Mouse (Mus musculus) kidney, adult 11 months (tissue): ENCODE results near the gene Gm49661.

ENCODE experiments used
- DNase-seq: peaks from one replicate; pipeline ENCODE4 v3.0.0; 2022

Gene Gm49661

DNA sequence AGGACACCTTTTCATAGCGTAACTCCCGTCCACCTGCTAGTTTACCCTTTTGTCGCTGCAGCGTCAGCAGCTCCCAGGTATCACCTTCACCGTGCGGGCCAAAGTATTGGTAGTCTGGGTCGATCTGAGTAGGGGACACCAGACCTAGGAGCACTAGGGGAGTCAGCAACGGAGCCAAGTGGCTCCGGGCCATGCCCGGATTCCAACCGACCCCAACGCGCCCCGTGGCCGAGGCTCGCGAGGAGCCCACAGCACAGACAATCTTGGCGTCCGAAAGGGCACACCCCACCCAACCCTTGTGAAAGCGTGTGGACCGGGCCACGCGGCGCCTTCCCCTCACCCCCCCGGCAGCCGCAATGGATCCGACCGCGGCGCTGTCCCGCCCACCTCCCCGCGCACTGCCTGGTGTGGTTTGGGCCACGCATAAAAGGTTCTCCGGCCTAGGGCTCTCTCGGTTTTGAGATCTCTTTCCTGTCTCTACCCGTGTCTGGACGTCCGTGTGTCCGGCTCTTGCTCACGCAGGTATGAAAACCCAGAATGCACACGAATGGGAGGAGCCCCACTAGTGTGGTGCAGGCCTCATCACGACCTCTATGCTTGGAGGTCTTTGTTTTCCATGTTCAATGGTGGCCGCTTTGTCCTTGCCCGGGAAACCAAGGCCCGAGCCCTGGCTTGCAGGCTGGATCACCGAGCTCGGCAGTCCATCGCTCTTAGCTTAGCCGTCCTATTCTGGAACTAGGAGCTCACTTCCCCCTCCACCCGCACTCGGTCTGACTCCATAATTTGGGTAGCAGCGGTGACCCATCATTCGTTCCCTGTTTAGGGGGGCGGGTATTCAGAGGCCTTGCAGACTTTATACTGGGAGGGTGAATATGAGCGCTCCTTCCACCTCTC is at the start of gene Gm49661, which contains the start of the genes Prdx2 and Rnaseh2a:
Gene Gm49661, minus strand, starts transcription at position 193 of the 894 bp plus-strand sequence.
Gene Prdx2, plus strand, starts transcription at position 347 of the 894 bp plus-strand sequence.
Gene Rnaseh2a, minus strand, starts transcription at position 527 of the 894 bp plus-strand sequence.
- peak; percentile 69 for DNase-seq

GRCm38 (mm10) chr8:85017209-85017608 is 48.0 kb upstream of the Gm49661 start:
- no peak for DNase-seq

DNA sequence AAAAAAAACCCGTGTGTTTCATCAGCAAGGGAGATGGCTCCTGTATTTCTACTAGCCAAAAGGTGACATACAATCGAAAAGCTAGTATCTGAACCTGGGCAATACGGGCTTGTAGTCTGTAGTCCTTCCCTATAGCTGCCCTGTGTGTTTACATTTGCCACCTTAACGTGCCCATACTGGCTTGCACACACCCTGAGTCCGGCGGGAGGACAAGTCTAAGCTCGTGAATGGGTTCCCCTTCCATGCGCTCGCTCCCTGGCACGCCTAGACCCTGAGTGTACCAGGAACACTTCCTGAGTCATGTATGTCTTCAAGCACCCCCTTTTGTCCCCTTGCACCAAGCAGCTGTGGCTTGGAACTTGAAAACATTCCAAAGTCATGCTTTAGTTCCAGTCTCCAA is 47.5 kb upstream of the Gm49661 start:
- DNase-seq, result no peak

DNA sequence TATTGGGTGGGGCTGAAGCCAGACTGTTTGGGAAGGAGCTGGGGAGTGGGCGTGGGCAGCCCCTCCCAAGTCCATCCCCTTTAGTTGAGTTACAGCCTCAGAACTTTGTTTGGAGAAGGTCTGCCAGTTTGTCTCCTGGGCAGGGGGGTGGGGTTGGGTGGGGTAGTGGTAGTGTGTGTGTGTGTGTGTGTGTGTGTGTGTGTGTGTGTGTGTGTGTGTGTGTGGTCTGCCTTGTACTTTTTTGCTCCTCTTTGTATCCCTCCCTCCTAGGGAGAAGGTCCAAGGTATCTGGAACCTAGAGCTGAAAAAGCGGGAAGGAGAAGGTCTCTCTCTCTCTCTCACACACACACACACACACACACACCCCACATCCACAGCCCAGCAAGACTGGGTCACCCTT is 45.2 kb upstream of the Gm49661 start, which contains the start of gene Best2:
Gene Best2, minus strand, starts transcription at position 101 of the 400 bp plus-strand sequence.
- DNase-seq, result no peak

DNA sequence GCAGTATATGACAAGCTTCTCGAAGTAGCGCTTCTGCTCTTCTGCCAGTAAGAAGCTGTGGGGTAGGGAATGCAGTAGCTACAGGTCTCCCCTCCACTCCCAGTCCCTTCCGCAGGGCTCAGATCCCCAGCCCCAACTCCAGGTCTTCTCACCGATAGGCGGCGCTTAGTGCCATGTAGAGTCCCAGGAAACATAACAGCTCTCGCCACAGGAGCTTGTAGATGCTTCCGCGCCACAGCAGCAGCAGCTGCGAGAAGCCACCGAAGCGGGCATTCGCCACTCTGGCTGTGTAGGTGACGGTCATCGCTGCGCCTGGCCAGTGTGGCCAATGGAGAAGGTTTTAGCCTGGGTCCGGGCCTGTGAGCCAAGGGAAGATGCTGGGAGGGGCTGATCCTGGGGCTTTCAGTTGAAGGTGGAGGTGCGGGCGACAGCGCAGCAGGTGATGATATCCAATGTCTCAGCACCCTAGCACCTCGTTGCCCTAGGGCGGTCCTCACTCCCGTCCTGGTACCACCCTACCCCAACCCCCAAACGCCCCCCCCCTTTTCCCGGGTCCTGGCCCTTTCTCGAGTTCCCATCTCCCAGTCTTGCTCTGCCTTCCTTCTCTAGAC is 44.1 kb upstream of the Gm49661 start:
- peak; percentile 73 for DNase-seq

DNA sequence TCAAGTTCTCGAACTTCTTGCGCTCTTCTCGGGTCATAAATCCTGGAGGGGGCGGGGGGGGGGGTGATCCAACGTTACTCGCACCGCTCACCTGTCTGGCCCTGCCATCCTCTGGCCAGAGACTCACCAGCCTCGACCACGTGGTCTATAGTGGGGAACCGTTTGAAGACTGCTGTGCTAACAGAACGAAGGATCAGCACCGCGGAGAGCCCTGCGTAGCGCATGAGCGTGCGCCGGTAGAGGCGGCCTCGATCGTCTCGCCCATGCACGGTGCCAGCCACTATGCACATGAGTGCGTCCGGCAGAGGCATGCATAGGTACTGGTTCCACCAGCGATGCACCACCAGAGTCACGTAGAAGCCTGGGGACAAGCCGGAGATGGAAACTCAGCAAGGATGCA is 42.0 kb upstream of the Gm49661 start:
- DNase-seq, result no peak

DNA sequence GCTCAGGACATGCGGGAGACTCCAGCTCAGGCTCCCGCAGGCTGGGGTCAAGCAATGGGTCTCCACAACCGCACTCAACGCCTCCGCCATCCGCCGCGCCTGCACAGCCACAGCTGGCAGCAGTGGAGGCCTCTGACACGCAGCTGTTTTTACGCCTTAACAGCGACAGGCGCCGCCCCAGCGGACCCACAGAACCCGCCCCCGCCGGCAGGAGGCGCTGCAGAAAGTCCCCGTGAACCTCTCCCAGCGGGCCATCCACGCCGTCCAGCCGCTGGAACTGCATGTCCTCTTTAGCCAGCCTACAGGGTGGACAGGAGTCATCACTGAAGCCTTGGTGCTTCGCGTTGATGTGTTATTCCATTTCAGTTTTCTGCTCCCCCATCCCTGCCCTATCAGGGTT is 38.5 kb upstream of the Gm49661 start:
- no peak for DNase-seq

GRCm38 (mm10) chr8:84997649-84998295 is 28.5 kb upstream of the Gm49661 start:
- DNase-seq, result peak; percentile 77

- no peak for DNase-seq
Measured at GRCm38 (mm10) chr8:84996978-84997377, 27.7 kb upstream of the Gm49661 start.

GRCm38 (mm10) chr8:84995680-84996079 is 26.4 kb upstream of the Gm49661 start:
- no peak for DNase-seq

- peak; percentile 2 for DNase-seq
Measured at GRCm38 (mm10) chr8:84994375-84994774, 25.1 kb upstream of the Gm49661 start.

DNA sequence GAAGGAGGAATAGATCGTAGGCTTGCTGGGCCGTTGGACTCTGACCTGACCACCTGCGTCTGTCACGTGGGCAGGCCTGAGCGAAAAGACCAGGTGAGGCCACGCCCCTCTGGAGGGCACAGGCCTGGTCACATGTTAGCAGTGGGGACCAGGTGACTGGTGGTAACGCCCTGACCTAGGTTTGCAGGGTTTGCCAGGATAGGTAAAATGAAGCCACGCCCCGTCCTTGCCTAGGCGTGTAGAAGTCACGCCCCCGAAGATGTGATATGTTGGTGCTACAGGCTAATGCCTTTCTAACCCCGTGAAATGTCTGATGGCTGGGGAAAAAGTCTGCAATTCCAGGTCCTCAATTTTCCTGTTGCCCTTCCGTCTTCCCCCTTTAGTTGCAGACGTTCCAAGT is 21.6 kb upstream of the Gm49661 start:
- DNase-seq, result peak; percentile 98

DNA sequence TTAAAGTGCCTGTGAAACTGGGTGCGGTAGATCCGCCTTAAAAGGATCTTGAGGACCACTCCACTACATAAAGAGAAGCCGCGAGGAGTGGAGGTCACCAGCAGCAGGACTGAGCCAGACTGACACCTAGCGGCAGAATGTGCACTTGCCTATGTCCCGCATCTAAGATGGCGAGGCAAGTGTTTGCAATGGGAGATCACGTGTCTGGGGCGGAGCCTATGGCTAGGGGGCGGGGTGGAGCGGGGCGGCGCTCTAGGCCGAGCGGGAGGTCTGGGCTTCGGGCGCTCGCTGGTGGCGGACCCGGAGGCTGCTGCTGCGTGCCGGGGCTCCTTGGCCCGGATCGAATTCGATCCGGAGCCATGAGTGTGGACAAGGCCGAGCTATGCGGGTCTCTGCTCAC is 21.1 kb upstream of the Gm49661 start, which contains the start of gene Hook2:
Gene Hook2, plus strand, starts transcription at position 255 of the 400 bp plus-strand sequence.
- peak; percentile 98 for DNase-seq

DNA sequence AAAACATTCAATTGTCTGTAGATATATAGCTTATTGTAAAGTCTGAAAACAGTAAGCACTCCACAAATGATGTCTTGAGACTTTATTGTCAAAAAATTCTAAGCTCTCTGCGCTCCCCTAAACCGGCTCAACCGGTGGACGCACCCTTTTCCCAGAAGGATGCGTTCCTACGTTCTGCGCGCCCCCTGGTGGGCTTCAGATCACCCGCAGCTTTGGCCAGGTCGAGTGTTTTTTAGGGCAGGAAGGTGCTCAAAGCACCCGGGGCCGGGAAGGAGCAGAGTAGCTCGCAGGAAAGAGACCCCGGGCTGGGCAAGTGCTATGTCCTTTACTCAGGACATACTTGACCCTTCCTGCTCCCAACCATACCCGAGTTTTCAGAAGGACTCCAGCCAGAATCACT is 20.6 kb upstream of the Gm49661 start:
- DNase-seq, result peak; percentile 89

- DNase-seq, result peak; percentile 95
Measured at GRCm38 (mm10) chr8:84989311-84989731, 20.1 kb upstream of the Gm49661 start.

DNA sequence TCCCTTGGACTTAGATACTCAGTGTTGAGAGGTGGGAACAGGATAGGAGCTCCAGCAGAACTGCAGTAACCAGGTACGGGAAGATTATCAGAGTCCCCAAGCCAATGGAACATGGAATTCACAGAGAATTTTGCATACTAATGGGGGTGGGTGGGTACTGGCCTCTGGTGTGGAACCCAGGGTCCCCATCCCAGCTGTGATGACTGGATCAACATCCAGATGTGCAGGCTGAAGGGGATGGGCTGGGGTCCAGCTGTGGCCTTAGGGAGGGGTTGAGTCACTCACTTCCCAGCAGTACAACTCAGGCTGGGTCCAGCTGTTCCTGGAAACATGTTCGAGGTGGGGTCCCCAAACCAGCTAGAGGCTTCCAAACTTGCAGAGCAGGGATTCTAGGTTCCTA is 18.7 kb upstream of the Gm49661 start:
- no peak for DNase-seq

GRCm38 (mm10) chr8:84987388-84987787 is 18.2 kb upstream of the Gm49661 start:
- DNase-seq, result no peak

- DNase-seq, result no peak
Measured at GRCm38 (mm10) chr8:84986379-84986945, 17.2 kb upstream of the Gm49661 start.

DNA sequence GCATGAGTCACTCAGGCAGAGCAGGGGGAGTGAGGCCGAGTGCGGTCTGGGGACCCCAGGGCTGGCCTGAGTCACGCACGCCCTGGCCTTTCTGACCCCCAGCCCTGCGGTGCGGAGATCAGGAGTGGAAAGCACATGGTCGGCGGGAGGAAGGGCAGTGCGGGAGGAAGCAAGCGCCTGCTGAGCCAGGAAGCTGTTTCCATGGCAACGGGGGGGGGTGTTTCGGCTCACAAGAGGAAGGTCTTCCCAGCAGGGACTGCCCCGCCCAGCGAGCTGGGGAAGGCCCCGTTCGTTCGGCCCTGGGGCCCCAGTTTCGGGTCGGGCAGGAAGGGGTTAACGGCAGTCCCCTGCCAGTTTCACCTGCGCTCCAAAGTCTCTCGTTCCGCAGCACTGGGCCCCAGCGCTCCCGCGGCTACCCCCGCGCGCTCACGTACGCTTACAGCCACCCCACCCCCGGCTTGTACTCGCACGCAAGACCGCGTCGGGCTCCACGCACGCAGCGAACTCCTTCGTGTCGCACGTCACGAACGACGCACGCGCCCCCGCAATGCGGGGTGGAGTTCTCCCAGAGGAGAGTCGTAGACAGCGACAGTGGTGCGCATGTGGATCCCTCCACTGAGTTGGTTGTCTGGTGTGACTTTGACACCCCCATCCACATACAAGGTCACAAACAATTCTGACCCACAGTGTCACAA is 16.6 kb upstream of the Gm49661 start:
- peak; percentile 93 for DNase-seq

GRCm38 (mm10) chr8:84985049-84985683 is 15.9 kb upstream of the Gm49661 start:
- DNase-seq, result no peak

GRCm38 (mm10) chr8:84984294-84985048 is 15.2 kb upstream of the Gm49661 start:
- DNase-seq, result peak; percentile 82
